23 mouse cellular contexts compared by ENCODE assay signal in the genomic region with DNA sequence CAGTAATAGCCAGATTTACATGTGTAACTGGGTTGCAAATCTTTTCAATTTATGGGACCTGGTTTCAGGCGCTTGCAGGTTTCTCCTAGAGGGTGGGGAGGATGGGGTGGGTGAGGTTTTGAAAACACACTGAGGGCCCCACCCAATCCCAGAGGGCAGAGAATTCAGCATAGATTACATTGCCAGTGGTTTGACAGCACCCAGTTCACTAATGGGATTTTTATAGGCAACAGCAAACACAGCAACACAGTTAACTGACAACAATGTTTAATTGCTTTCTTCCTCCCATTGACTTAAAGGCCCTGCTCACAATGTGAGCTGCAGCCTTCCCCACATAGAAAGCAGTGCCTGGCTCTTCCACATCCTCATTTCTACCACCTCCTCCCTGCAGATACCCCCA. TPM values are rescaled to one million over a fixed set of nuclear protein-coding genes. Genes with fewer than 3 reads are reported as not detected.
DNase-seq lines count a peak whose midpoint lies in the region; ATAC-seq and TF ChIP-seq lines count a peak whose summit lies in the region.
"Had no signal": no experiment of that assay in that cellular context is flagged by ENCODE, and none has a peak within 500 bp of the region (broad histone marks: within the 10 kb centered on the region; RNA-seq: fewer than 3 reads in every experiment).

No protein-coding gene starts in this region.

- no peaks in the 10 kb centered on the region for H3K27me3 ChIP-seq in kidney, embryonic 14.5 days (ENCODE audit: control insufficient read depth, insufficient read depth, low read length)
- no peaks in the 10 kb centered on the region for H3K27me3 ChIP-seq in stomach, embryonic 15.5 days (replicated peaks)
- no peaks in the 10 kb centered on the region for H3K27me3 ChIP-seq in stomach, postnatal 0 days (ENCODE audit: control insufficient read depth, insufficient read depth, low read length)
- H3K27me3 ChIP-seq: embryonic facial prominence, embryonic 12.5 days; forebrain, embryonic 13.5 days; heart, embryonic 13.5 days; limb, embryonic 15.5 days had no signal

- no peak overlapping the region for H3K4me2 ChIP-seq in kidney, embryonic 14.5 days (replicated peaks; ENCODE audit: low read depth, low read length)
- no peak overlapping the region for H3K4me2 ChIP-seq in stomach, embryonic 15.5 days
- no peak overlapping the region for H3K4me2 ChIP-seq in stomach, postnatal 0 days (replicated peaks; ENCODE audit: low read depth)
- H3K4me2 ChIP-seq: embryonic facial prominence, embryonic 12.5 days; forebrain, embryonic 13.5 days; heart, embryonic 13.5 days; limb, embryonic 15.5 days; midbrain, embryonic 11.5 days had no signal

- no peaks in the 10 kb centered on the region; the same call in 1 of the 2 replicates for H3K4me1 ChIP-seq in kidney, embryonic 14.5 days (ENCODE audit: control insufficient read depth, insufficient read depth, low read length)
- no peaks in the 10 kb centered on the region for H3K4me1 ChIP-seq in stomach, embryonic 15.5 days
- no peaks in the 10 kb centered on the region for H3K4me1 ChIP-seq in stomach, postnatal 0 days (replicated peaks; ENCODE audit: control insufficient read depth, insufficient read depth)
- H3K4me1 ChIP-seq: embryonic facial prominence, embryonic 12.5 days; forebrain, embryonic 13.5 days; limb, embryonic 15.5 days had no signal

- H3K27ac ChIP-seq in kidney, embryonic 14.5 days (ENCODE audit: low read depth, low read length): no peak overlapping the region
- H3K27ac ChIP-seq in stomach, embryonic 15.5 days: no peak overlapping the region
- H3K27ac ChIP-seq in stomach, postnatal 0 days (replicated peaks): no peak overlapping the region
- H3K27ac ChIP-seq: embryonic facial prominence, embryonic 12.5 days; forebrain, embryonic 13.5 days; heart, embryonic 13.5 days; hindbrain, postnatal 0 days; limb, embryonic 15.5 days had no signal

- H3K9me3 ChIP-seq in kidney, embryonic 14.5 days (ENCODE audit: control insufficient read depth, low read length): no peaks in the 10 kb centered on the region
- H3K9me3 ChIP-seq in stomach, embryonic 15.5 days: no peaks in the 10 kb centered on the region
- H3K9me3 ChIP-seq in stomach, postnatal 0 days (ENCODE audit: control insufficient read depth, low read length): no peaks in the 10 kb centered on the region
- H3K9me3 ChIP-seq: embryonic facial prominence, embryonic 12.5 days; forebrain, embryonic 13.5 days; heart, embryonic 13.5 days; limb, embryonic 15.5 days had no signal

- TF ChIP-seq CTCF in stomach, postnatal 0 days (IDR thresholded peaks at IDR 0.05; ENCODE audit: low read depth): no peak

- no peak for TF ChIP-seq EP300 in stomach, postnatal 0 days (optimal IDR thresholded peaks at IDR 0.05)

- 18% methylated on average over 1 of the region's 1 CpGs for WGBS in kidney, embryonic 14.5 days
- WGBS in stomach, embryonic 15.5 days: 52% methylated on average over 1 of the region's 1 CpGs
- WGBS in stomach, postnatal 0 days: 37% methylated on average over 1 of the region's 1 CpGs

- H3K9ac ChIP-seq in kidney, embryonic 14.5 days (ENCODE audit: low read depth, low read length): no peak overlapping the region
- no peak overlapping the region for H3K9ac ChIP-seq in stomach, embryonic 15.5 days
- no peak overlapping the region for H3K9ac ChIP-seq in stomach, postnatal 0 days (ENCODE audit: low read length)
- H3K9ac ChIP-seq: embryonic facial prominence, embryonic 12.5 days; forebrain, embryonic 13.5 days; heart, embryonic 13.5 days; limb, embryonic 15.5 days had no signal

- no peaks in the 10 kb centered on the region for H3K36me3 ChIP-seq in kidney, embryonic 14.5 days (ENCODE audit: control insufficient read depth, insufficient read depth, low read length)
- H3K36me3 ChIP-seq in stomach, embryonic 15.5 days: no peaks in the 10 kb centered on the region
- no peaks in the 10 kb centered on the region for H3K36me3 ChIP-seq in stomach, postnatal 0 days (ENCODE audit: control insufficient read depth, insufficient read depth, low read length)
- H3K36me3 ChIP-seq: embryonic facial prominence, embryonic 12.5 days; heart, embryonic 13.5 days; limb, embryonic 15.5 days had no signal

- H3K4me3 ChIP-seq in kidney, embryonic 14.5 days (ENCODE audit: low read length): no peak overlapping the region
- H3K4me3 ChIP-seq in stomach, embryonic 15.5 days (replicated peaks): no peak overlapping the region
- H3K4me3 ChIP-seq in stomach, postnatal 0 days (ENCODE audit: low read depth, low read length): no peak overlapping the region
- H3K4me3 ChIP-seq: embryonic facial prominence, embryonic 12.5 days; erythroblast, embryonic 14.5 days; forebrain, embryonic 13.5 days; heart, embryonic 13.5 days; limb, embryonic 15.5 days had no signal

- peak; percentile 55; the same call in 1 of the 2 replicates for ATAC-seq in kidney, embryonic 14.5 days (ENCODE audit: low FRiP score, low TSS enrichment)
- ATAC-seq in stomach, embryonic 15.5 days (ENCODE audit: insufficient read depth, low FRiP score, low read depth): 0 out of 2 replicates have a peak, but pooled peaks have one; percentile 25
- no peak for ATAC-seq in stomach, postnatal 0 days (ENCODE audit: low FRiP score, low TSS enrichment)
- 0 out of 2 replicates have a peak, but pooled peaks have one; percentile 17 for ATAC-seq in megakaryocyte progenitor cell, adult 5-6 weeks (replicated peaks; ENCODE audit: poor library complexity)
- ATAC-seq: CD4-positive, CD25-positive, alpha-beta regulatory T cell, adult 4 months; forebrain, embryonic 13.5 days; hindbrain, postnatal 0 days had no signal

- no peak for DNase-seq in kidney, adult 8-10 months
- no peak for DNase-seq in stomach, postnatal 0 days (ENCODE audit: low spot score)
- no peak for DNase-seq in adrenal gland, adult 2 months
- DNase-seq in heart, adult 9 months (ENCODE audit: low spot score in 2 of 2): no peak
- DNase-seq: adrenal gland, postnatal 36 days; cerebellum, adult 2 months; cerebellum, postnatal 25 days; heart, postnatal 14 days; left cerebral cortex, postnatal 4 days; lung, postnatal 4 days; right cerebral cortex, postnatal 25 days; thymus, adult 2 months had no signal

RNA-seq across cellular contexts. Expression of a gene that starts 1.8 kb away (rescaled TPM):
- polyA plus RNA-seq in kidney, embryonic 14.5 days (2014; fragmentation: Nextera tagmentation; extraction: Ambion mirVana): 22.2 and 33.5 TPM in 2 replicates
- polyA plus RNA-seq in stomach, embryonic 15.5 days (2015; fragmentation: Nextera tagmentation; extraction: Ambion mirVana): 21.4 and 22.1 TPM in 2 replicates
- polyA plus RNA-seq in stomach, postnatal 0 days (2015; fragmentation: Nextera tagmentation; extraction: Ambion mirVana): 13.5 and 15.8 TPM in 2 replicates
- total RNA-seq in megakaryocyte progenitor cell, adult 5-6 weeks (2015): 1.1 and 1.5 TPM in 2 replicates
- total RNA-seq in megakaryocyte progenitor cell, adult 5-6 weeks (2017): 0.96 and 1.1 TPM in 2 replicates
- total RNA-seq in adrenal gland, adult 2 months (2021): 10 to 100 TPM; 18.5 to 21.2 TPM
- 15.5 and 15.8 TPM in 2 replicates for polyA plus RNA-seq in adrenal gland, adult 2 months (2012; rRNA removed)
